Comparison of ENCODE assay signal across 8 mouse cellular contexts in genomic region chr10:128322141-128323108, GRCm38 (mm10). TPM values are rescaled to one million over a fixed set of nuclear protein-coding genes. Genes with fewer than 3 reads are reported as not detected.
A peak's percentile ranks its signal among the peaks of the same experiment; 100 is the strongest.
DNase-seq lines count a peak whose midpoint lies in the region; ATAC-seq and TF ChIP-seq lines count a peak whose summit lies in the region.

TSS of gene Cnpy2 (plus strand) at chr10:128322459.

- no peak for TF ChIP-seq CTCF in intestine, postnatal 0 days (IDR thresholded peaks at IDR 0.05; ENCODE audit: low read depth)

- H3K36me3 ChIP-seq in embryonic facial prominence, embryonic 11.5 days (replicated peaks; ENCODE audit: control insufficient read depth, insufficient read depth, low read depth, low read length), result peaks cover 19% of the 10 kb centered on the region
- peaks cover 51% of the 10 kb centered on the region for H3K36me3 ChIP-seq in intestine, postnatal 0 days (ENCODE audit: control insufficient read depth, insufficient read depth)
- H3K36me3 ChIP-seq in midbrain, embryonic 10.5 days, result peaks cover 75% of the 10 kb centered on the region

- peak; percentile 96 for ATAC-seq in embryonic facial prominence, embryonic 11.5 days (replicated peaks; ENCODE audit: insufficient number of reproducible peaks, low FRiP score, low TSS enrichment, low read depth)
- peak; percentile 97 for ATAC-seq in granulocyte monocyte progenitor cell, adult 5-6 weeks (replicated peaks; ENCODE audit: poor library complexity, severe bottlenecking)
- peak; percentile 90 for ATAC-seq in intestine, postnatal 0 days

- peak within 1 kb of the TSS; percentile 89 for H3K4me3 ChIP-seq in embryonic facial prominence, embryonic 11.5 days (ENCODE audit: low read depth, low read length)
- H3K4me3 ChIP-seq in intestine, postnatal 0 days (ENCODE audit: low read depth, low read length), result peak within 1 kb of the TSS; percentile 86
- H3K4me3 ChIP-seq in midbrain, embryonic 10.5 days, result peak within 1 kb of the TSS; percentile 90

- under 1% methylated on average over 40 of the region's 40 CpGs for WGBS in embryonic facial prominence, embryonic 11.5 days
- under 1% methylated on average over 40 of the region's 40 CpGs for WGBS in intestine, postnatal 0 days
- under 1% methylated on average over 40 of the region's 40 CpGs for WGBS in midbrain, embryonic 10.5 days

- no peaks in the 10 kb centered on the region for H3K4me1 ChIP-seq in embryonic facial prominence, embryonic 11.5 days (ENCODE audit: control insufficient read depth, insufficient read depth, low read length)
- peaks cover 6% of the 10 kb centered on the region; the same call in 1 of the 2 replicates for H3K4me1 ChIP-seq in intestine, postnatal 0 days (replicated peaks; ENCODE audit: control insufficient read depth, insufficient read depth, low read length)
- H3K4me1 ChIP-seq in midbrain, embryonic 10.5 days, result peaks cover 21% of the 10 kb centered on the region

- H3K27me3 ChIP-seq in embryonic facial prominence, embryonic 11.5 days (ENCODE audit: control insufficient read depth, insufficient read depth, low read length), result no peaks in the 10 kb centered on the region
- H3K27me3 ChIP-seq in intestine, postnatal 0 days (replicated peaks; ENCODE audit: control insufficient read depth, insufficient read depth, low read length), result no peaks in the 10 kb centered on the region
- H3K27me3 ChIP-seq in midbrain, embryonic 10.5 days (ENCODE audit: low read depth, poor library complexity, severe bottlenecking), result no peaks in the 10 kb centered on the region

- no peaks in the 10 kb centered on the region for H3K9me3 ChIP-seq in embryonic facial prominence, embryonic 11.5 days (replicated peaks; ENCODE audit: control insufficient read depth, low read length)
- no peaks in the 10 kb centered on the region for H3K9me3 ChIP-seq in intestine, postnatal 0 days (ENCODE audit: control insufficient read depth)
- no peaks in the 10 kb centered on the region for H3K9me3 ChIP-seq in midbrain, embryonic 10.5 days (replicated peaks)

- peak; percentile 87 for DNase-seq in adrenal gland, postnatal 10 days
- DNase-seq in embryonic facial prominence, embryonic 11.5 days (ENCODE audit: low spot score), result peak; percentile 99
- peak; percentile 85 to 88 for DNase-seq in left cerebral cortex, postnatal 36 days (ENCODE audit: low spot score in 2 of 2)
- peak; percentile 97 for DNase-seq in midbrain, embryonic 10.5 days (ENCODE audit: low spot score)
- DNase-seq in right cerebral cortex, postnatal 36 days (ENCODE audit: low spot score in 2 of 2), result peak; percentile 73 to 79
- peak; percentile 84 to 87 for DNase-seq in urinary bladder, postnatal 4 days (ENCODE audit: low spot score in 2 of 2)

- peak within 1 kb of the TSS; percentile 69 for H3K4me2 ChIP-seq in embryonic facial prominence, embryonic 11.5 days (ENCODE audit: low read depth, low read length)
- H3K4me2 ChIP-seq in intestine, postnatal 0 days (replicated peaks; ENCODE audit: low read depth), result peak within 1 kb of the TSS; percentile 77

- peak within 1 kb of the TSS; percentile 95 for H3K27ac ChIP-seq in embryonic facial prominence, embryonic 11.5 days (replicated peaks; ENCODE audit: low read depth, low read length)
- H3K27ac ChIP-seq in intestine, postnatal 0 days (ENCODE audit: low read depth, low read length), result peak within 1 kb of the TSS; percentile 93
- peak within 1 kb of the TSS; percentile 98 for H3K27ac ChIP-seq in midbrain, embryonic 10.5 days (replicated peaks)

- intact Hi-C loops in left cerebral cortex, postnatal 36 days (cut with DNase I), result no loop called here

- H3K9ac ChIP-seq in embryonic facial prominence, embryonic 11.5 days (replicated peaks; ENCODE audit: low read length), result peak within 1 kb of the TSS; percentile 98
- peak within 1 kb of the TSS; percentile 99 for H3K9ac ChIP-seq in intestine, postnatal 0 days (ENCODE audit: low read depth, low read length)

RNA-seq across cellular contexts. Expression of gene Cnpy2, which starts in this region (rescaled TPM):
- total RNA-seq in adrenal gland, postnatal 10 days (2021), result 100 to 1,000 TPM; 149 to 165 TPM
- 288 and 305 TPM in 2 replicates for polyA plus RNA-seq in embryonic facial prominence, embryonic 11.5 days (2014; fragmentation: Nextera tagmentation; extraction: Ambion mirVana)
- total RNA-seq in granulocyte monocyte progenitor cell, adult 5-6 weeks (2014; fragmentation: Nextera tagmentation), result 108 and 200 TPM in 2 replicates
- 135 TPM in 2 replicates for total RNA-seq in granulocyte monocyte progenitor cell, adult 5-6 weeks (2017)
- 254 and 273 TPM in 2 replicates for polyA plus RNA-seq in intestine, postnatal 0 days (2015; fragmentation: Nextera tagmentation; extraction: Ambion mirVana)
- total RNA-seq in left cerebral cortex, postnatal 36 days (2021), result 10 to 100 TPM; 62.9 to 74.4 TPM
- polyA plus RNA-seq in midbrain, embryonic 10.5 days (2016; fragmentation: Nextera tagmentation; extraction: Ambion mirVana), result 245 and 259 TPM in 2 replicates

Comparison
In these comparisons a context has a peak if more than half of its experiments do, and no peak if none do; other contexts are left out.
1. Peak in every context shown above with its lines: DNase-seq, ATAC-seq, H3K4me3 ChIP-seq and H3K27ac ChIP-seq.